Comparison of ENCODE assay signal across 8 mouse cellular contexts in the genomic region with DNA sequence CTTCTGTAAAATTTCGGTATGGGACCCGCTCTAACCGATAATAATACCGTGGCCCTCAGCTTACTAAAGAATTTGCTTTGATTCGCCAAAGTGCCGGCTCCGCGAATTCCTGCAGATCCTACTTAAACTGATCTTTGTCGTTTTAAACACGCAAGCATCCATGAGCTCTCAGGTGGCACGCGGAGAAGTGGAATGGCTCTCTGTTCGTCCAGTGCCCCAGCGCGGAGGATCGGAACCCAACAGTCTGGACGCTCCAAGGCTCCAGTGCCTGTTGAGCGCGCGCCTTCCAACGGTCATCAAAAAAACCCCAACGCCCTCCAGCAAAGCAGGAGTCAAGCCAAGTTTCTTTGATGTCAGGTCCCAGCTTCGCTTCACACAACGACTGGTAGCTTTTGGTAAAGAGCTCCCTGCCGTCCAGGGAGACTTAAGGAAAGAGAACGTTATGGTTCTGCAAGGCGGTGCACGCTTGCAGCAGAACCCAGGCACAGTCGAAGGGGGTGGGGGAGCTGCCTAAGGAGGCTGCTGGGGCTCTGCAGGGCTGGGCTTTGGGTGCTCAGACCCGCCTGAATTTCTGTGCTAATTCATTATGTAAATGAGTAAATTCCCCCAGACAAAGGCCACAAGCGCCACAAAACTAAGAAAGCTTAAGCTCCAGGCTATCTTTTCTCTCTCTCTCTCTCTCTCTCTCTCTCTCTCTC. TPM values are rescaled to one million over a fixed set of nuclear protein-coding genes. Genes with fewer than 3 reads are reported as not detected.
DNase-seq lines count a peak whose midpoint lies in the region; ATAC-seq and TF ChIP-seq lines count a peak whose summit lies in the region.

No protein-coding gene starts in this region.

- peak overlapping the region; percentile 49 for H3K4me3 ChIP-seq in forebrain, embryonic 14.5 days (ENCODE audit: low read depth, low read length)
- H3K4me3 ChIP-seq in limb, embryonic 14.5 days (replicated peaks; ENCODE audit: low read length), result peak overlapping the region; percentile 40
- peak overlapping the region; percentile 53 for H3K4me3 ChIP-seq in neural tube, embryonic 15.5 days (replicated peaks)

- TF ChIP-seq POLR2A in limb, embryonic 14.5 days (IDR thresholded peaks at IDR 0.05; ENCODE audit: borderline replicate concordance, extremely low read depth, insufficient read depth, insufficient read length), result no peak

- H3K27me3 ChIP-seq in forebrain, embryonic 14.5 days (replicated peaks; ENCODE audit: control insufficient read depth, insufficient read depth, low read length), result peaks cover 18% of the 10 kb centered on the region; the same call in 1 of the 2 replicates
- H3K27me3 ChIP-seq in limb, embryonic 14.5 days (ENCODE audit: control insufficient read depth, insufficient read depth, low read length), result peaks cover 32% of the 10 kb centered on the region
- peaks cover 27% of the 10 kb centered on the region for H3K27me3 ChIP-seq in neural tube, embryonic 15.5 days (replicated peaks)

- peak; percentile 4 for DNase-seq in adrenal gland, adult 2 months
- no peak for DNase-seq in adrenal gland, adult 18-20 months (ENCODE audit: low spot score in 2 of 2)
- DNase-seq in 3134 (ENCODE audit: extremely low read depth, insufficient read length, low spot score) (peak; percentile 3), MN1 (ENCODE audit: low spot score) (no peak)
- DNase-seq in forebrain, embryonic 14.5 days (ENCODE audit: low spot score), result peak; percentile 46
- DNase-seq in limb, embryonic 14.5 days (ENCODE audit: low spot score), result peak; percentile 6

- no peaks in the 10 kb centered on the region for H3K36me3 ChIP-seq in forebrain, embryonic 14.5 days (ENCODE audit: control insufficient read depth, insufficient read depth, low read length)
- no peaks in the 10 kb centered on the region for H3K36me3 ChIP-seq in limb, embryonic 14.5 days (ENCODE audit: control insufficient read depth, insufficient read depth, low read length)
- H3K36me3 ChIP-seq in neural tube, embryonic 15.5 days, result no peaks in the 10 kb centered on the region

- no peaks in the 10 kb centered on the region for H3K9me3 ChIP-seq in forebrain, embryonic 14.5 days (replicated peaks; ENCODE audit: control insufficient read depth, low read length)
- no peaks in the 10 kb centered on the region for H3K9me3 ChIP-seq in limb, embryonic 14.5 days (ENCODE audit: control insufficient read depth, low read length)
- no peaks in the 10 kb centered on the region for H3K9me3 ChIP-seq in neural tube, embryonic 15.5 days (replicated peaks)

- H3K4me1 ChIP-seq in forebrain, embryonic 14.5 days (ENCODE audit: control insufficient read depth, insufficient read depth, low read length), result peaks cover 8% of the 10 kb centered on the region
- H3K4me1 ChIP-seq in limb, embryonic 14.5 days (ENCODE audit: control insufficient read depth, insufficient read depth, low read length), result 0 out of 2 replicates have a peak, but pooled peaks cover 2% of the 10 kb centered on the region
- H3K4me1 ChIP-seq in neural tube, embryonic 15.5 days, result peaks cover 16% of the 10 kb centered on the region

- WGBS in forebrain, embryonic 14.5 days, result under 1% methylated on average over 31 of the region's 31 CpGs
- WGBS in limb, embryonic 14.5 days, result under 1% methylated on average over 31 of the region's 31 CpGs
- WGBS in neural tube, embryonic 15.5 days, result under 1% methylated on average over 31 of the region's 31 CpGs

- peak overlapping the region; percentile 95 for H3K4me2 ChIP-seq in forebrain, embryonic 14.5 days (ENCODE audit: low read length)
- peak overlapping the region; percentile 68 for H3K4me2 ChIP-seq in limb, embryonic 14.5 days (replicated peaks; ENCODE audit: low read depth, low read length, severe bottlenecking)
- peak overlapping the region; percentile 99 for H3K4me2 ChIP-seq in neural tube, embryonic 15.5 days

- ATAC-seq in forebrain, embryonic 14.5 days, result peak; percentile 77
- ATAC-seq in limb, embryonic 14.5 days (ENCODE audit: low FRiP score, low read depth), result no peak
- ATAC-seq in neural tube, embryonic 15.5 days (ENCODE audit: low FRiP score), result no peak; the same call in 1 of the 2 replicates
- no peak for ATAC-seq in megakaryocyte progenitor cell, adult 5-6 weeks (replicated peaks; ENCODE audit: poor library complexity)

- no peak overlapping the region for H3K27ac ChIP-seq in forebrain, embryonic 14.5 days (ENCODE audit: low read depth, low read length)
- H3K27ac ChIP-seq in limb, embryonic 14.5 days (replicated peaks; ENCODE audit: low read depth, low read length), result no peak overlapping the region
- no peak overlapping the region for H3K27ac ChIP-seq in neural tube, embryonic 15.5 days (replicated peaks)

- peak overlapping the region; percentile 50 for H3K9ac ChIP-seq in forebrain, embryonic 14.5 days (ENCODE audit: low read length)
- H3K9ac ChIP-seq in limb, embryonic 14.5 days (ENCODE audit: low read depth, low read length, severe bottlenecking), result no peak overlapping the region
- H3K9ac ChIP-seq in neural tube, embryonic 15.5 days (replicated peaks), result peak overlapping the region; percentile 51

RNA-seq across cellular contexts. Expression of a gene that starts 0.6 kb away (rescaled TPM):
- total RNA-seq in adrenal gland, adult 2 months (2021), result under 1 TPM; 0.07 to 0.17 TPM
- polyA plus RNA-seq in adrenal gland, adult 2 months (2012; rRNA removed), result not detected in 2 replicates
- total RNA-seq in adrenal gland, adult 18-20 months (2021), result under 1 TPM; 0.06 to 0.10 TPM
- polyA plus RNA-seq in forebrain, embryonic 14.5 days (2014; fragmentation: Nextera tagmentation; extraction: Ambion mirVana), result 0.05 and 0.12 TPM in 2 replicates
- 0.23 and 0.27 TPM in 2 replicates for polyA plus RNA-seq in limb, embryonic 14.5 days (2012; rRNA removed)
- 0.25 and 0.52 TPM in 2 replicates for polyA plus RNA-seq in limb, embryonic 14.5 days (2014; fragmentation: Nextera tagmentation; extraction: Ambion mirVana)
- polyA plus RNA-seq in neural tube, embryonic 15.5 days (2015; fragmentation: Nextera tagmentation; extraction: Ambion mirVana), result 0.23 and 0.32 TPM in 2 replicates
- not detected in 2 replicates for total RNA-seq in megakaryocyte progenitor cell, adult 5-6 weeks (2015)
- not detected in 2 replicates for total RNA-seq in megakaryocyte progenitor cell, adult 5-6 weeks (2017)

RNA-seq across cellular contexts. Expression of a gene that starts 28.1 kb away (rescaled TPM):
- under 1 TPM; 0.38 to 0.69 TPM for total RNA-seq in adrenal gland, adult 2 months (2021)
- not detected in 2 replicates for polyA plus RNA-seq in adrenal gland, adult 2 months (2012; rRNA removed)
- under 1 TPM; 0.23 to 0.32 TPM for total RNA-seq in adrenal gland, adult 18-20 months (2021)
- polyA plus RNA-seq in forebrain, embryonic 14.5 days (2014; fragmentation: Nextera tagmentation; extraction: Ambion mirVana), result 1.3 and 1.7 TPM in 2 replicates
- 2.1 and 2.6 TPM in 2 replicates for polyA plus RNA-seq in limb, embryonic 14.5 days (2012; rRNA removed)
- polyA plus RNA-seq in limb, embryonic 14.5 days (2014; fragmentation: Nextera tagmentation; extraction: Ambion mirVana), result 4.8 and 6.5 TPM in 2 replicates
- 2.0 and 2.2 TPM in 2 replicates for polyA plus RNA-seq in neural tube, embryonic 15.5 days (2015; fragmentation: Nextera tagmentation; extraction: Ambion mirVana)
- total RNA-seq in megakaryocyte progenitor cell, adult 5-6 weeks (2015), result not detected in 2 replicates
- total RNA-seq in megakaryocyte progenitor cell, adult 5-6 weeks (2017), result not detected in 2 replicates

Comparison
In these comparisons a context has a peak if more than half of its experiments do, and no peak if none do; other contexts are left out.
1. DNase-seq: peak in adrenal gland, adult 2 months (single experiment), 3134 (single experiment), forebrain, embryonic 14.5 days (single experiment) and limb, embryonic 14.5 days (single experiment); none in adrenal gland, adult 18-20 months (0 of 2) and MN1 (single experiment).
2. Peak in every context shown above with its lines, with median percentiles within 50 percentile points of each other: H3K4me2 ChIP-seq and H3K4me3 ChIP-seq.